Mouse (Mus musculus) kidney, embryonic 16.5 days (tissue): Measurements from ENCODE around the gene Syt8. TPM values are rescaled to one million over a fixed set of nuclear protein-coding genes. Genes with fewer than 3 reads are reported as not detected.
A peak's percentile ranks its signal among the peaks of the same experiment; 100 is the strongest.

Experiments used
- ATAC-seq: fragments of 200-750 bp; cut with Nextera tagmentation; 2 replicates; pipeline ENCODE4 v1.8.0; 2017; ENCODE audit warnings: moderate TSS enrichment; ENCODE audit not compliant: low FRiP score, low TSS enrichment
- H3K27ac ChIP-seq: fragments of 300-500 bp; sonication (generic); 2 replicates; pipeline ENCODE4 v1.5.1; 2014; ENCODE audit warnings: low read length
- H3K27me3 ChIP-seq: fragments of 300-500 bp; sonication (generic); 2 replicates; pipeline ENCODE4 v1.6.1; 2014; ENCODE audit warnings: low read length, control low read depth, mixed read lengths; ENCODE audit not compliant: insufficient read depth
- H3K36me3 ChIP-seq: fragments of 300-500 bp; sonication (generic); 2 replicates; pipeline ENCODE4 v1.6.1; 2014; ENCODE audit warnings: low read length, control low read depth, mixed read lengths; ENCODE audit not compliant: insufficient read depth
- H3K4me1 ChIP-seq: fragments of 300-500 bp; sonication (generic); 2 replicates; pipeline ENCODE4 v1.6.1; 2014; ENCODE audit warnings: low read length, control low read depth, mixed read lengths; ENCODE audit not compliant: insufficient read depth
- H3K4me2 ChIP-seq: fragments of 300-500 bp; sonication (generic); replicated peaks from 2 replicates; pipeline ENCODE4 v1.6.1; 2014; ENCODE audit warnings: low read depth, low read length
- H3K4me3 ChIP-seq: fragments of 300-500 bp; sonication (generic); 2 replicates; pipeline ENCODE4 v1.5.1; 2014; ENCODE audit warnings: mild to moderate bottlenecking, low read length
- H3K9ac ChIP-seq: fragments of 300-500 bp; sonication (generic); replicated peaks from 2 replicates; pipeline ENCODE4 v1.6.1; 2014; ENCODE audit warnings: low read length
- H3K9me3 ChIP-seq: fragments of 300-500 bp; sonication (generic); 2 replicates; pipeline ENCODE4 v1.6.1; 2016; ENCODE audit warnings: low read length, control low read depth
- WGBS: fragments of 180-500 bp; shearing (Covaris S2); extraction: QIAGEN DNeasy Blood & Tissue Kit; methylation state at CpG from one replicate; pipeline ENCODE4 v1.1.7; 2014; 5-methylcytosine and 5-hydroxymethylcytosine counted together
- polyA plus RNA-seq: library from polyadenylated mRNA; unstranded; fragments of >200 nt; fragmentation: Nextera tagmentation; extraction: Ambion mirVana; gene quantifications from 2 replicates; pipeline ENCODE4 v1.2.1, GENCODE M21; 2015

Gene Syt8
- polyA plus RNA-seq, 1 experiment from 2014 or later: 4.0 TPM

DNA sequence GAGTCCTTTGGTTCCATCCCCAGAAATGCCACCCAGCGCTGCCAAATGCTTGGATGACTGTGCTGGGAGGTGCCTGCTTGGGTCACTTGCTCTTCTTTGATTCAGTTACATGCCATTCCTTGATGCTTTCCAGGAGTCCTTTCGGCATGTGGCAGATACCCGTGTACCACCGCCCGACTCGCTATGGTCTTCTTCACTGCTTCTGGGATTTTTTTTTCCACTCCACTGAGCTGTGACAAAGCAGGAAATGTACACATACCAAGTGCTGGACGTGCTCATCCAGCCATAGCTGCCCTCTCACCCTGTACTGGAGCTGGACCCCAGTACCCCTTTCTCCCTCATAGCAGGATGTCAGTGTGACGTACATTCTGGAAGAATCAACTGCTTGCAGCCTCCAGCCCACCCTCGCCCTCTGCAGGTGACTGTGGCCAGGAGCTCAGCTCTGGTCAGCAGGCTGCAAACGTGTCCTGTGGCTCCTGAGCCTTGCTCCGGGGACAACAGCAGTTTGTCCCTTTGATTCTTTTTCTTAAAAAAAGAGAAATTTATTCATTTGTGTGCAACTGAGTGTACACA, 8.9 kb upstream of the Syt8 start:
- Histone ChIP-seq H3K36me3 (no peaks in the 10 kb centered on the region), H3K9ac (no peak overlapping the region), H3K4me1 (peaks cover 32% of the 10 kb centered on the region), H3K4me2 (no peak overlapping the region; the same call in 1 of the 2 replicates), H3K27ac (peak overlapping the region; percentile 21; the same call in 1 of the 2 replicates), H3K4me3 (no peak overlapping the region), H3K27me3 (no peaks in the 10 kb centered on the region), H3K9me3 (no peaks in the 10 kb centered on the region)
- ATAC-seq: peak; percentile 72
- 34% methylated on average over 11 of the region's 11 CpGs for WGBS

- H3K27ac ChIP-seq: no peak overlapping the region
- no peak overlapping the region for H3K4me2 ChIP-seq
- peak; percentile 21; the same call in 1 of the 2 replicates for ATAC-seq
These were observed 6.4 kb upstream of the Syt8 start for GRCm38 (mm10) chr7:142428213-142428612.

GRCm38 (mm10) chr7:142430160-142430678, 4.4 kb upstream of the Syt8 start:
- Histone ChIP-seq H3K4me2 (no peak overlapping the region), H3K27me3 (no peaks in the 10 kb centered on the region), H3K4me1 (peaks cover 45% of the 10 kb centered on the region), H3K27ac (no peak overlapping the region), H3K9ac (no peak overlapping the region), H3K4me3 (no peak overlapping the region), H3K9me3 (no peaks in the 10 kb centered on the region), H3K36me3 (no peaks in the 10 kb centered on the region)
- ATAC-seq: peak; percentile 35
- whole genome bisulfite sequencing: 40% methylated on average over 12 of the region's 12 CpGs

More at GRCm38 (mm10) chr7:142428213-142428612, 6.4 kb upstream of the Syt8 start:
- Histone ChIP-seq H3K27me3 (no peaks in the 10 kb centered on the region), H3K4me1 (peaks cover 34% of the 10 kb centered on the region), H3K4me3 (no peak overlapping the region), H3K9me3 (no peaks in the 10 kb centered on the region), H3K9ac (no peak overlapping the region), H3K36me3 (no peaks in the 10 kb centered on the region)
- WGBS: 11% methylated on average over 7 of the region's 7 CpGs

DNA sequence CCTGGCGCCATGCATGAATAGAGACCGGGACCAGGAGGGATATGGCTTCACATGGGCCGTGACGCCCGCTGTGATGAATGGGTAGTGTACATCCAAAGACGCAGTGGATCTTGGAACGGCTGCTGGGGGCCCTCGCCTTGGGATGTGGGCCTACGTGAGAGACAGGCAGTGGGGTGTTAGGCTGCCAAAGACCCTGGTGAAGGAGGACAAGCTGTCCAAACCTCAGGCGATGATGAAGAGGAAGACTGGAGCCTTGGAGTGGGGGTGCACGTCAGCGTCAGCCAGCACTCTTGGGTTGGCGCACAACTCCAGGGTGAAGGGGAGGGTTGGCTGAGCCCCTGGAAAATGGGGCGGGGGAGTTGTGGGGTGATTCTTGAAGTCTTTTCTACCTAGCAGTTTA, 3.5 kb upstream of the Syt8 start:
- Histone ChIP-seq H3K4me3 (no peak overlapping the region), H3K9me3 (no peaks in the 10 kb centered on the region), H3K27me3 (no peaks in the 10 kb centered on the region), H3K4me2 (no peak overlapping the region), H3K9ac (no peak overlapping the region), H3K4me1 (peaks cover 36% of the 10 kb centered on the region), H3K36me3 (no peaks in the 10 kb centered on the region), H3K27ac (no peak overlapping the region)
- no peak for ATAC-seq
- WGBS: 83% methylated on average over 14 of the region's 14 CpGs

GRCm38 (mm10) chr7:142433623-142434022, 1.0 kb upstream of the Syt8 start:
- no peak for ATAC-seq
- Histone ChIP-seq H3K4me3 (no peak overlapping the region), H3K9ac (peak overlapping the region; percentile 32; the same call in 1 of the 2 replicates), H3K9me3 (no peaks in the 10 kb centered on the region), H3K4me2 (no peak overlapping the region), H3K36me3 (no peaks in the 10 kb centered on the region), H3K27ac (0 out of 2 replicates have a peak overlapping the region, but pooled peaks have one; percentile 17), H3K4me1 (peaks cover 33% of the 10 kb centered on the region), H3K27me3 (no peaks in the 10 kb centered on the region)
- 32% methylated on average over 19 of the region's 19 CpGs for whole genome bisulfite sequencing

DNA sequence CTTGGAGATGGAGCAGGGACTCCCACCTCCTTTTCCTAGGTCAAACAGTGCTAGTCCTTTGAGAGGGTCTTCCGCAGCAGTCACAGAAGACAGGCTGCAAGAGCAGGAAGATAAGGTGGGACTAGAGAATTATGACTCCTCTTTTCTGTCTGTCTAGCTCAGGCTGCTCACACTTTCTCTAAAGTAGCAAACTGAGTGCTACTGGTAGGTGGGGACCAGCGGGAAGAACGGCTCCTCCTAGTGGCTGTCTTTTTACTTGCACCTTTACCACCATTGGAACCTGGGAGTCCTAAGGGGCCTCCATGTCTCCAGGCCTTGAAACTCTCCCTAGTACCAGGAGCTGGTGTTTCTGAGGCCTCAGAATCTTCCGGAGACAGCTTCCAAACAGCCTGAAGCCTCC, 874 bp downstream of the Syt8 start:
- Histone ChIP-seq H3K4me1 (peaks cover 22% of the 10 kb centered on the region), H3K27ac (no peak overlapping the region), H3K4me3 (no peak overlapping the region), H3K27me3 (no peaks in the 10 kb centered on the region), H3K9ac (0 out of 2 replicates have a peak overlapping the region, but pooled peaks have one; percentile 9), H3K4me2 (no peak overlapping the region), H3K9me3 (no peaks in the 10 kb centered on the region), H3K36me3 (no peaks in the 10 kb centered on the region)
- ATAC-seq: no peak
- 25% methylated on average over 4 of the region's 4 CpGs for WGBS

GRCm38 (mm10) chr7:142437324-142437723, 2.7 kb downstream of the Syt8 start:
- no peaks in the 10 kb centered on the region for H3K9me3 ChIP-seq
- no peak overlapping the region for H3K9ac ChIP-seq
- no peak overlapping the region for H3K4me2 ChIP-seq
- H3K27ac ChIP-seq: no peak overlapping the region
- H3K4me1 ChIP-seq: peaks cover 32% of the 10 kb centered on the region
- 73% methylated on average over 5 of the region's 5 CpGs for WGBS
- no peak overlapping the region for H3K4me3 ChIP-seq
- no peaks in the 10 kb centered on the region for H3K36me3 ChIP-seq
- no peak for ATAC-seq
- H3K27me3 ChIP-seq: no peaks in the 10 kb centered on the region

GRCm38 (mm10) chr7:142439966-142440365, 5.3 kb downstream of the Syt8 start:
- Histone ChIP-seq H3K9me3 (no peaks in the 10 kb centered on the region), H3K27ac (no peak overlapping the region), H3K9ac (no peak overlapping the region), H3K4me2 (no peak overlapping the region), H3K36me3 (no peaks in the 10 kb centered on the region), H3K27me3 (no peaks in the 10 kb centered on the region), H3K4me1 (peaks cover 19% of the 10 kb centered on the region), H3K4me3 (no peak overlapping the region)
- 85% methylated on average over 14 of the region's 14 CpGs for WGBS
- ATAC-seq: no peak

DNA sequence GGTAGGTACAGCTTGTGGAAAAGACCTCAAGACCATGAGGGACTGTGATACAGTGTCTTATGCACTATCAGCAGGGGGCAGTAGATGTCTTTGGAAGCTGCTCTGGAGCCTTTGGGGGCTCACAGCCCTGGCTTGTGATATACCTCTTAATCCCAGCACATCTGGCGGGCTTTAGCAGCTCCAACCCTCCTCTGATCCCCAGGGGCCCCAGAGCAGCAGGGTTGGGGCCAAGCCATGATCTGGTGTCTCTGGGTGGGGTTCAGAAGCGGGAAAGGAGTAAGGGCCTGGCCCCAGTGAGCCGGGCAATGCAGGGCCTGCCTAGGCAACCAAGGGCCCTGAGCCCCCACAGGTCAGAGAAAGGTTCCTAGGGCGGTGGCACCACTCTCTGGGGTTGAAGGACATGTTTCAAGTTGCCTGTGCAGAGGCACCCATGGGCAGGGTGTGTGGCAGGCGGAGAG, 6.0 kb downstream of the Syt8 start:
- H3K4me3 ChIP-seq: no peak overlapping the region
- peak; percentile 84 for ATAC-seq
- 47% methylated on average over 5 of the region's 5 CpGs for WGBS
- peaks cover 19% of the 10 kb centered on the region for H3K4me1 ChIP-seq
- H3K27ac ChIP-seq: 0 out of 2 replicates have a peak overlapping the region, but pooled peaks have one; percentile 25
- no peaks in the 10 kb centered on the region for H3K36me3 ChIP-seq
- H3K9ac ChIP-seq: peak overlapping the region; percentile 47
- no peaks in the 10 kb centered on the region for H3K9me3 ChIP-seq
- no peak overlapping the region for H3K4me2 ChIP-seq
- no peaks in the 10 kb centered on the region for H3K27me3 ChIP-seq

- Histone ChIP-seq H3K4me2 (no peak within 1 kb of the TSS), H3K27me3 (no peaks in the 10 kb centered on the region), H3K4me1 (peaks cover 19% of the 10 kb centered on the region), H3K36me3 (no peaks in the 10 kb centered on the region), H3K9me3 (no peaks in the 10 kb centered on the region), H3K9ac (peak within 1 kb of the TSS; percentile 47), H3K27ac (0 out of 2 replicates have a peak within 1 kb of the TSS, but pooled peaks have one; percentile 25), H3K4me3 (no peak within 1 kb of the TSS)
- WGBS: 75% methylated on average over 9 of the region's 9 CpGs
- ATAC-seq: no peak
These were observed 6.9 kb downstream of the Syt8 start, which contains the start of gene Tnni2 for GRCm38 (mm10) chr7:142441585-142441984. Gene Tnni2, plus strand, starts transcription at chr7:142441808.
